Mouse (Mus musculus): Measurements from ENCODE around the gene 1700022I11Rik.
A peak's percentile ranks its signal among the peaks of the same experiment; 100 is the strongest.

The 1700022I11Rik gene

DNA sequence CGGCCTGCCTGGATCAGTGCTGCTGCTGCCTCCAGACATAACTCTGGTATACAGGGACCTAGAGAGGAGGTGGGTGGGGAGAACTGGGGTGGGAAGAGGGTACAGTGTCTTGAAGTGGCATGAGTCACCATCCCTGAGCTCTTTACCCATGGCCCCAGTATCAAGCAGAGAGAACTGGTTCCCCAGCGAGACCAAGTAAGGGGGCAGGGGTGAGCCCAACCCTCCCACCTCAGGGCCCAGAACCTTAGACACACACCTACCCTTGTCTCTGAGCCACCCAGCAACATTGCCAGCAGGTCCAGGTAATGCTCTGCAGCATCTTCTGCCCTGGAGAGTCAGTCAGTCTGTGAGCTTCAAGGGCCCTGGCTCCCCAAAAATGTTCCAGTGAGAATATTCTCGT is 35.5 kb downstream of the 1700022I11Rik start:
- no peak for DNase-seq (ENCODE audit: low read depth)

DNA sequence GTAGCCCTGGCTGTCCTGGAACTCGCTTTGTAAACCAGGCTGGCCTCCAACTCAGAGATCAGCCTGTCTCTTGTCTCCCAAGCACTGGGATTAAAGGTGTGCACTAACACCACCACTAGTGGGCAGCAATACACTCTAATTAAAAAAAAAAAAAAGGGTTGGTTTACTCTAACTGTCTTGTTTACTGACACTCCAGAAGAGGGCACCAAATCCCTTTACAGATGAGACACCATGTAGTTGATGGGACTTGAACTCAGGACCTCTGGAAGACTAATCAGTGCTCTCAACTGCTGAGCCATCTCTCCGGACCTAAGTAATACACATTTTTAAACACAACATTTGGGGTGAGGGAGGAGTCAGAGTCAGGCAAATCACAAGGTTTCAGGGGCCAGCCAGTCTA is 36.4 kb downstream of the 1700022I11Rik start:
- peak; percentile 47 for DNase-seq (ENCODE audit: low read depth)

DNA sequence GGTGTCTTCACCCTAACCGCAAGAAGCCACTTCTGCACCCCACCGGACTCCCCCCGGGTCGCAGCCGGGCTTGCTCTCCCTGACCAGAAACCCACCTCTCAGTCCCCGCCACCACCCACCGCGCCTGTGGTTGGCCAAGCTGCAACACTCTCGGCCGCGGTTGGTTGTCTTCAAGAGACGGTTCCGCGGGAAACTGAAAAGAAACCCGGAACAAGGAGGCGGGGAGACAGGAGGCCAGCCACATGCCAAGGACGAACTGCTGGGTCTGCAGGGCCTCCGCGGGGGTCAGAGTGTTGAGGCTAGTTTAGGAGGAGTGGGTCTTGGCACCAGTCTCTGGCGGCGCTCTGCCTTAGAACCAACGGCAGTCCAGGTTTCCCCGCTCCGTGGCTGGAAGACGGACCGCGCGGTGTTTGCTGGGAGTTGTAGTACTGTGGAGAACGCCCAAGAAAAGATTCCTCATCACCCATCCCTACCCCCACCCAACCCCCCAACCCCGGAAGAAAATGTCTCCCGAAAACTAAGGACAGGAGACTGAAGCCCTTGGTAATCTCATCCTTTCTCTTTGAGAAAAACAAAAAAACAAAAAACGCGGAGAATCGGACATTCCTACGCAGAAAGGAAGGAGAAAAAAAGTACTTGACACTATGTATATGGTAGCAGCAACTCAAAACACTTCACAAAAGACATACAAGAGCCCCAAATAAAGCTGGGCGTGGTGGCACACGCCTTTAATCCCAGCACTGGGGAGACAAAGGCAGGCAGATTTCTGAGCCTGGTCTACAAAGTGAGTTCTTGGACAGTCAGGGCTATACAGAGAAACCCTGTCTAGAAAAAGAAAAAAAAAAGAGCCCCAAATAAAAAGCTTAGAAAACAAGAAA is 41.0 kb downstream of the 1700022I11Rik start, which contains the start of gene Fancg:
Gene Fancg (minus strand): TSS at position 346 of the 878 bp plus-strand sequence.
- DNase-seq (ENCODE audit: low read depth): peak; percentile 76

DNA sequence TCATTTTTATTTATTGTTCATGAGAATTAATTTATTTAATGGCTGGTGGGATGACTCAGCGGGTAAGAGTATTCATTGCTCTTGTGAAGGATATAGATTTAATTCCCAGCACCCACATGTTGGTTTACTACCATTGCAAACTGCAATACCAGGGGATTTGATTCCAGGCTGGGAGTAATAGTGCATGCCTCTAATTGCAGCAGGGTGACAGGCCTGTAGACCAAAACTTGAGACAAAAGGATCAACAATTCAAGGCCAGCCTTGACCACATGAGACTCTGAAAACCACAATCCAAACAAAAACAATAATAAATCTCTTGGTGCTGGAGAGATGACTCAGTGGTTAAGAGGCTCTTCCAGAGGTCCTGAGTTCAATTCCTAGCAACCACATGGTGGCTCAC is 42.7 kb downstream of the 1700022I11Rik start:
- DNase-seq (ENCODE audit: low read depth): no peak

DNA sequence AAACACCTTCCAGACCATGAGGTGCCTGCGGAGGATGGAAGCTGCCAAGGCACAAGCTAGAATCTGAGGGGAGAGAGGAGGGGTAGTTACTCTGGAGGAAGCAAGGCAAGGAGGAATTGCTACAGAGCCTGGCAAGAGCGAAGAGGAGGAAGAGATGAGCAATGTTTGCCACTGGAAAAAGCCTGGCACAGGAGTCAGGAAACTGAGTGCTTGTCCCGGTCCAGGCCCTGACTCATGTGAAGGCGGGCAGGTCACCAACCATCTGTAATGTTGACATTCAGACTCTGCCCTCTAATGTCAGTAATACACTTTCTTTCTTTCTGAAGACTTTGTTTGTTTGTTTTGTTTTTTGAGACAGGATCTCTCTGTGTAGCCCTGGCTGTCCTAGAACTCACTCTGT is 48.8 kb downstream of the 1700022I11Rik start:
- DNase-seq (ENCODE audit: low read depth): no peak

DNA sequence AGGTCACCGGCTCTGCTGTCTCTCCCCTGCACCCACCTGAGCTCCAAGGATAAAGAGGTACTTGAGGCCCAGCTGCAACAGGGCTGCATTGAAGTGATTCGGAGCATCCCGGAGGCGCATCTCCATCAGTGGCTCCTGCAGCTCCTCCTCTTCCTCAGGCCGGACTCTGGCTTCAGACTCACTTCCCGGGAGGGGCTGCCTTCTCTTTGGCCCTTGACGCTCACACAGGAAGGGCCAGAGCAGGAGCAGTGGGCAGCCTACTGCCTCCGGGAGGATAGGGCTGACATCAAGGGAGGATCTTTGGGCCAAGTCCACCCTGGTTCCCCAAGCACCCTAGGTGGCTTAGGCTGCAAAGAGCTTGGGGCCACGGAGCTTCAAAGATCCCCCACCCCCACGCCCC is 49.8 kb downstream of the 1700022I11Rik start:
- no peak for DNase-seq (ENCODE audit: low read depth)

DNA sequence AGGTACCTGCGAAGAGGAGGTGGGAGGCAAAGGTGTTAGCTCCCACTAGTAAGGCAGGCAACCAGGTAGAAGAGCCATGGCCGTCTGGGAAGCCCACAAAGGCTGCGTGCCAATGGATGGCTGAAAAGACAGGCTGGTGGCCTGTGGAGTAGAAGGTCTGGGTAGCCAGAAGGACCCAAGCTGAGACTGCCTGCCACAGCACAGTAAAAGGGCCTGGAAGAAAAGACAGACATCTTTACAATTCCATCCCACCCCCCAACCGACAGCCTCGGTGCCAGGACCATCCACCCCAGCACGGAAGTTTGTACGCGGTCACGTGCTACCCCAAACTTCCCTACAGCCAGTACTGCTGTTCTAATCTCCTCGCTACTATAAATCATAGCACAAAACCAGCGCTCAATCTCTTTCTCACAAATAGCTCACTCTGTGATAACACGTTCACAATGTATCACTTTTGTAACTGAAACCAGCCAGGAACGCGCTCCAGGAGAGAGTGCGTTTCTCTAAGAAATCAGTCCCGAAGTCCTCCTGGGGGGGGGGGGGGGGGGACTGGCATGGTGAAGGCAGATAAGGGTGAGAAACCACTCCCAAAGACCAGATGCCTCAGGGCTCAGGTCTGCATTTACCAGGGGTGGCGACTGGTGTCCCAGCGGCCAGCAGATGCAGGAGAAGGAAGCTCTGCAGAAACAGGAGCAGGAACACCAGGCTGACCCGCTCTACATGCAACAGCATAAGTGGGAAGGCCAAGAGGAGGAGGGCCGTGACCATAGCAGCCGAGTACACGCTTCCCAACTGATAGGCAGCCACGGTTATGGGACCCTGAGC is 50.4 kb downstream of the 1700022I11Rik start:
- DNase-seq (ENCODE audit: low read depth): no peak

DNA sequence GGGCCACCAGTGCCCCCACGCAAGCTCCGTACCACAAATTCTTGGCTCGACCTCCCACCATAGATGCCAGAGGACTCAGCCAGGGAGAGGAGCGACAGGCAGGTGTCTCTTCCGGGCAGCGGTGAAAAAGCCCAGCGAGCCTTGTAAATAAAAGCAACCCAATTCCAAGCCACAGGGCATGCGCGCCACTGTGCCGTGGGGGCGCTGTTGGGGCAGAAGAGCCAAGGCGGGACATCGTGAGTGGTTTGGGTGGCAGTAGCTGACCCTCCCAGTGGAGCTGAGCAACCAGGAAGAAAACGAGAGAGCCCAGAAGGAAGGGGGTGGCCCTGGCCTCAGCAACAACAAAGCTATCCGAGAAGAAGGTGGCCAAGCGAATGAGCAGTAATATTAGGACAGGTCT is 51.5 kb downstream of the 1700022I11Rik start:
- no peak for DNase-seq (ENCODE audit: low read depth)

DNA sequence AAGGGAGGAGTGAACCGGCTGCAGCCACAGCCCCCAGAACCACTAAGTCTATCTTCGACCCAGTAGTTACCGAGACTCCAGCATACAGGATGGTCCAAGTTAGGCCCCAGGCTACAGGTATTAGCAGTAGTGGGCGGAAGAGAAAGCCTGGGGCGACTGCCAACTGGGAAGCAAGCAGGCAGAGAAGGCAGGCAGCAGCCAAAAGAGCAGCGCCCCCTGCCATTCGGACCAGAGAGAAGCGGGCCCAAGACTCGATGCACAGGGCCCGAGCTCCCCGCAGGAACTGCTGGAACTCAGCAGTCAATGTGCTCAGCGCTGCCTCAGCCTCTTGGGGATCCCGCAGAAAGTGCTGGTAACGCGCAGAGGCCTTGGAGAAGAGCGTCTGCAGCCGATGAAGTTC is 51.9 kb downstream of the 1700022I11Rik start:
- DNase-seq (ENCODE audit: low read depth): no peak

DNA sequence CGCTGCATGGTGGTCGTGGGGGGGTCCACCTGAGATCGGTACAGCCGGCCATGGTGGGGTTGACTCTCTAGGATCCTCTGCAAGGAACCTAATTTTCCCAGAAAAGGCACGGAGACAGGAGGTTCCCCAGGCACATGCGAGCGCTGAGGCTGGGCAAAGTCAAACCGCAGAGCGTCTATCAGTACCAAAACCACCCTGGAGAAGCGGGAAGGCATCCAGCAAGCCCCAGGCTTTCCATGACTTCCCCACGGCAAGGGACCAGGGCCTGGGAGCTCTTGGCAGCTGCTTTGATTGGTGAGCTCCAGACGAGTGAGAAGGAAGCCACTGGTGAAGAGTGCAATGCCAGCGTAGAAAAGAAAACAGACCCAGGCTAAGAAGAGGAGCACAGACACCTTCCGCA is 55.3 kb downstream of the 1700022I11Rik start:
- DNase-seq (ENCODE audit: low read depth): no peak

DNA sequence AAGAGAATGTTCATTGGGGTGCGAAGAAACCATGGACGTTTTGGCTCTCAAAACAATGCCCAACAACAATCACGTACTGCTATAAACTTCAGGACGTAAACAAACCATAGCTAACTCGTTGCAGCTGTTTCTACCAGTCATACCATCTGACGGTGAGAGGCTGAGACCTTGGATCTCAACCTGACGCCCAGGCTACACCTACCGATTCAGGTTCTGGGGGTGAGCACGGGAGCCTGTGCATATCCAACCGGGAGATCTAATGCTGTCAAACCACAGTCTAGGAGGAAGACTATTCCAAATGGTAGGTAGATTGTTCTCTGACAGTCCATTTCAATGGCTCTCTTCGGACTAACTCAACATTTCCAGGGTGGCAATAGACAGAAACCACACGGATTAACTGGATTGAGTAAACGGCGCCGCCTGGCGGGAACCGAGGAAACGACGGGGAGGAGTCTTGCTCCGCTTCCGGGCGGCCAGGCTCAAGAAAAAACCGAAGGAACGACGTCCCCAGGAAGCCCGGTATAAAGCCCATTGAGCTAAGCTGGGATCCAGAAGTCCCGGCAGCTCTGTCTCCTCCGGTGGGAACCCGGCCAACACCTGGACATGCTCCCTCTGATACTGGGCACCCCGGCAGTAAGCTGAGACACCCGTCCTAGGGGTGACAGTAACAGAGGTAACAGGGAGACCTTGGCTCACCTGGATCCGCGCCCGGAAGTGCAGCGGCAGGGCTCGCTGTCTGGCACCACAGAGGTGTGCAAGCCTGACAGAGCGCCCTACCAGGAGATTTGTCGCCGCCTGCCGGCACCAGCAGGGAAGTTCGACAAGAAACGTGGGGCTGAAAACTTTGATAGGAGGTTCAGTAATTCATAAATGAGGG is 55.9 kb downstream of the 1700022I11Rik start, which contains the start of gene Pigo:
Gene Pigo (minus strand): TSS at position 736 of the 877 bp plus-strand sequence.
- peak; percentile 93 for DNase-seq (ENCODE audit: low read depth)

DNA sequence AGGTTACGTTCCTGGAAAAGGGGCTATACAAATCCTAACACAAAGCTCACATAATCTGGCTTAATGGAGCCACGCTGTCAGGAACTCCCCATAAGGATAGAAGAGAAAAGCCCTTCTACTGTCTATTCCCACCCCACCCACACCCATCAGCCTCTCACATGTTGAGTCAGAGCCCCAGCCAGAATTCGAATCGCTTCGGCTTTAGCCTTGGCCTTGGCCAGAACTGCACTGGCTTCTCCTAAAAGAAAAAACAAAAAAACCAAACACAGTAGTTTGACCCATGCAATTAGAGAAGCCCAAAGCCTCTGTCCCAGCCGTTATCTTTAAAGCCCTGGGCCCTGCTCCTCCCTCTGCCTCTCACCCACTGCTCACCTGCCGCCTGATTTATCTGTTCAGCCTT is 59.7 kb downstream of the 1700022I11Rik start:
- DNase-seq (ENCODE audit: low read depth): no peak

DNA sequence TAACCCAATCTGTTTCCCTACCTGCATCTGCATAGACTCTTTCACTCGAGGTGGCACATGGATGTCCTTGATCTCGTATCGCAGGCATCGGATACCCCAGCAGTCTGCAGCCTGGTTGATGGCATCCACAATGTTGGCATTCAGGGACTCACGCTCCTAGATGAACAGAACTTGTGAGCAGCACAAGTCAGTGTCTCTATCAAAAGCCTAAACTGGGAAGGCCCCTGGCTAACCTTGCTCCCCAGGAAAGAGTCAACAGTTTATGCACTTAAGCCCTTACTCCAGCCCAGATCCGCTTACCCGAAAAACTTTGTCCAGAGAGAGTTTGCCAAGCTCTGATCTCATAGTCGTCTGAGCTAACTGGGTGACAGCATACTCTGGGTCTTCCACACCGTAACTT is 60.3 kb downstream of the 1700022I11Rik start:
- no peak for DNase-seq (ENCODE audit: low read depth)

DNA sequence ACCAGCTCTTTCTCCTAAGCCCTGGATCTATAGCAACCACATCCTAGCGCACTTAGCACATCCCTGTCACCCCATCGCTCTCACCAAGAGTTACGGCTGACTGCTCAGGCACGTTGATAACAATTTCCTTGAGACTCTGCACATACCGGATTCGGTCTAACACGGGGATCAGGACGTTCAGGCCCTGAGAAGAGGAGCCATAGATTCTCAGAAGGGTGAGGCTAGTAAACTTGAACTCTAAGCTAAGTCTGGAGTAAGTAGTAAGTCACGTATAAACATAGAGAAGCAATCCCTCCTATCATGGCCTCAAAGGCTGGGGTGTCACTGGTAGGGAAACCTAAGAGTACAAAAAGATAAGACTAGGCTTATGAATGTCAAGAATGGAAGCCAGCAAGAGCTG is 60.9 kb downstream of the 1700022I11Rik start:
- no peak for DNase-seq (ENCODE audit: low read depth)

DNA sequence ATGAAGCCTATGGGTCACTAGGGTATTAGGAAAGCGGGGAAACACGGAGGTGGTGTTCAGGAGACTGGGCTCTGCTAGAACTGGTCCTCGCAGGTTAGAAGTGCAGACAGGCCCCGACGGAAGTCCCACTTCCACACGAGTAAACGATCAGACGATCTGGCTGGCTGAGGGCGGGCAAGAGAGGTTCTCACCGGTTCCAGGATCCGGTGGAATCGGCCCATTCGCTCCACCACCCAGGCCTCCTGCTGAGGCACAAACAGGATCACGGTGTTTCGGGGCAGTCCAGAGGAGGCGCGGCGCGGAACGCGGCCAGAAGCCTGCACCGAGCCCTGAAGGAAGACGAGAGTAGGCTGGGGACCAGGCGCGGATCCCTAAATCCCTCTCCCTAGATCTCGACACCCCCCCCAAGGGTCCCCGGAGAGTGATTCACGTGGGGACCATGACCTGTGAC is 61.4 kb downstream of the 1700022I11Rik start:
- no peak for DNase-seq (ENCODE audit: low read depth)

DNA sequence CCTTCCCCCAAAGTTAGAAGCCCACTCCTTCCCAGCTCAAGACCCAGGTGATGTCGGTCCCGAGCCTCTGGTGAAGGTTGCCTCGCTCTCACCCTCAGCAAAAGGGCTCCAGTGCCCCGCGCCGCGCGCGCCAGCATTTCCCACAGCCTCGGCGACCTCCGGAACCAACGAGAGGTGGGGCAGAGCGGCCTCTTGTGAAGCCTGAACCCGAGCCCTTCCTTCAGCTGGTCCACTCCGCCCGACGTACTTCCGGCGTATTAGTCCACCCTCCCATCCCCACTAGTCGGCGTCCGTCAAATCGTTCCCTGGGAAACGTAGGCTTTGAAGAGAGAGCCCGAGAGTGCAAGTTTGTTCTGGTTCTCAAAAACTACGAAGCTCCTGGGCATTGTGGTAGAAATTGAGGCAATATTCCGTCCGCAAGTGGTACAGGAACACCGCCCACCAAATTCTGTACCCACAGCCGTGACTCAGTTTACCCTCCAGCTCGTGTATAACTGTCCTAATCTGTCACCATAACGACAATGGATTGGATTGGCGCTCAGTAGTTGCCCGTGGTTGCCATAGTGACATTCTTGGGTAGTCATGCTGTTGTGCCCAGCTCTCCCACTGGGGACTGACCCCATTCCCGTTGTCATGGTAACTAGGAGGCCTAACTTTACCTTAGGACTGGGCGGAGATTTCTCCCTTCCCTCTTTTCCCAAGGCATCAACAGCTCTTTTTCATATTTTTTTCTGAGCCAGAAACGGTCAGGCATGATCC is 62.0 kb downstream of the 1700022I11Rik start, which contains the start of gene Stoml2:
Gene Stoml2 (minus strand): TSS at position 474 of the 759 bp plus-strand sequence.
- peak; percentile 90 for DNase-seq (ENCODE audit: low read depth)

DNA sequence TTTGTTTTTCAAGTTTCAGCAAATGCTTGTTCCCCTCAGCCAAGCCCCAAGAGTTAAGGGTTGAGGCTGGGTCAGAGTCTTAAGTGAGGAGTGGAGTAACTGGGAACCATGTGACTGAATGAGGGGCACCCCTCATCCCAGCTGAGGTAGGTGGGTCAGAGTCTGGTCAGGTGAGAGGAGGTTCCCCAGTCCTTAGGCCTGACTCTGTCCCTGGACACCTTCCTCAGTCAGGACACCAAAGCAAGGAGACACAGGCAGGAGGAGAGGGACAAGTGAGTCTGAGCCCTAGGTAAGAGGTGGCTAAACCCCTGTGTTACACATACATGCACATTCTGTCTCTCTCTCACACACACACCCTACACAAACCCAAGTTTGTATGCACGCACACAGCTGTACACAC is 63.1 kb downstream of the 1700022I11Rik start:
- DNase-seq (ENCODE audit: low read depth): no peak
